ENCODE assay signal across 27 mouse cellular contexts in genomic region chr3:21791983-21792631, GRCm38 (mm10).
A peak's percentile ranks its signal among the peaks of the same experiment; 100 is the strongest.
DNase-seq lines count a peak whose midpoint lies in the region; ATAC-seq and TF ChIP-seq lines count a peak whose summit lies in the region.
"Had no signal": no experiment of that assay in that cellular context is flagged by ENCODE, and none has a peak within 500 bp of the region (broad histone marks: within the 10 kb centered on the region; RNA-seq: fewer than 3 reads in every experiment).

No protein-coding gene starts in this region.

- TF ChIP-seq POLR2A in liver, adult 2 months (IDR thresholded peaks at IDR 0.05; ENCODE audit: extremely low read depth, insufficient read depth, low read length), result no peak

- no peak overlapping the region for H3K4me3 ChIP-seq in liver, adult 2 months (ENCODE audit: insufficient read depth, low read depth, low read length)
- no peak overlapping the region for H3K4me3 ChIP-seq in liver, embryonic 12.5 days
- H3K4me3 ChIP-seq in intestine, embryonic 15.5 days (replicated peaks), result no peak overlapping the region
- no peak overlapping the region for H3K4me3 ChIP-seq in gastrocnemius, adult 2 months
- H3K4me3 ChIP-seq: erythroblast, embryonic 14.5 days; heart, embryonic 13.5 days; limb, embryonic 15.5 days; midbrain, embryonic 15.5 days; neural tube, embryonic 15.5 days; stomach, embryonic 15.5 days had no signal

- H3K4me2 ChIP-seq in liver, embryonic 12.5 days, result no peak overlapping the region
- H3K4me2 ChIP-seq in intestine, embryonic 15.5 days (replicated peaks), result no peak overlapping the region
- H3K4me2 ChIP-seq: heart, embryonic 13.5 days; hindbrain, embryonic 14.5 days; limb, embryonic 15.5 days; lung, embryonic 14.5 days; midbrain, embryonic 15.5 days; neural tube, embryonic 15.5 days; stomach, embryonic 15.5 days had no signal

- no peaks in the 10 kb centered on the region for H3K9me3 ChIP-seq in liver, embryonic 12.5 days (replicated peaks)
- no peaks in the 10 kb centered on the region for H3K9me3 ChIP-seq in intestine, embryonic 15.5 days
- H3K9me3 ChIP-seq: G1E; heart, embryonic 13.5 days; limb, embryonic 15.5 days; midbrain, embryonic 15.5 days; neural tube, embryonic 15.5 days; stomach, embryonic 15.5 days had no signal

- H3K36me3 ChIP-seq in liver, adult 2 months (ENCODE audit: control insufficient read depth, insufficient read depth, low read length), result no peaks in the 10 kb centered on the region
- H3K36me3 ChIP-seq in liver, embryonic 12.5 days, result no peaks in the 10 kb centered on the region
- H3K36me3 ChIP-seq in intestine, embryonic 15.5 days, result no peaks in the 10 kb centered on the region
- H3K36me3 ChIP-seq: G1E; heart, embryonic 13.5 days; limb, embryonic 15.5 days; midbrain, embryonic 15.5 days; neural tube, embryonic 15.5 days; stomach, embryonic 15.5 days had no signal

- 19% methylated on average over 4 of the region's 4 CpGs for WGBS in liver, adult 2 months
- 48% methylated on average over 4 of the region's 4 CpGs for WGBS in liver, embryonic 12.5 days (ENCODE audit: insufficient replicate concordance)
- WGBS in intestine, embryonic 15.5 days, result 61% methylated on average over 4 of the region's 4 CpGs

- H3K27me3 ChIP-seq in liver, adult 2 months (ENCODE audit: control insufficient read depth, insufficient read depth, low read length), result no peaks in the 10 kb centered on the region
- no peaks in the 10 kb centered on the region for H3K27me3 ChIP-seq in liver, embryonic 12.5 days (replicated peaks)
- H3K27me3 ChIP-seq in intestine, embryonic 15.5 days (replicated peaks), result no peaks in the 10 kb centered on the region
- H3K27me3 ChIP-seq: heart, embryonic 13.5 days; limb, embryonic 15.5 days; midbrain, embryonic 15.5 days; neural tube, embryonic 15.5 days; stomach, embryonic 15.5 days had no signal

- H3K9ac ChIP-seq in liver, adult 2 months (ENCODE audit: low read depth, low read length), result no peak overlapping the region
- H3K9ac ChIP-seq in liver, embryonic 12.5 days, result no peak overlapping the region
- H3K9ac ChIP-seq in intestine, embryonic 15.5 days, result no peak overlapping the region
- H3K9ac ChIP-seq: heart, embryonic 13.5 days; hindbrain, embryonic 14.5 days; limb, embryonic 15.5 days; lung, embryonic 14.5 days; midbrain, embryonic 15.5 days; neural tube, embryonic 15.5 days; stomach, embryonic 15.5 days had no signal

- peak overlapping the region; percentile 55; the same call in 1 of the 2 replicates for H3K27ac ChIP-seq in liver, adult 2 months (replicated peaks; ENCODE audit: insufficient read depth, low read depth, low read length)
- H3K27ac ChIP-seq in liver, embryonic 12.5 days, result no peak overlapping the region
- no peak overlapping the region for H3K27ac ChIP-seq in intestine, embryonic 15.5 days
- no peak overlapping the region for H3K27ac ChIP-seq in gastrocnemius, adult 2 months
- H3K27ac ChIP-seq: heart, embryonic 13.5 days; hindbrain, embryonic 14.5 days; limb, embryonic 15.5 days; midbrain, embryonic 15.5 days; neural tube, embryonic 15.5 days; stomach, embryonic 15.5 days had no signal

- peaks cover 6% of the 10 kb centered on the region for H3K4me1 ChIP-seq in liver, adult 2 months (ENCODE audit: control insufficient read depth, insufficient read depth, low read length)
- no peaks in the 10 kb centered on the region for H3K4me1 ChIP-seq in liver, embryonic 12.5 days
- H3K4me1 ChIP-seq in intestine, embryonic 15.5 days (replicated peaks), result no peaks in the 10 kb centered on the region
- H3K4me1 ChIP-seq: heart, embryonic 13.5 days; limb, embryonic 15.5 days; midbrain, embryonic 15.5 days; neural tube, embryonic 15.5 days; stomach, embryonic 15.5 days had no signal

- peak; percentile 45 for DNase-seq in adrenal gland, adult 2 months
- DNase-seq in adrenal gland, adult 18-20 months (ENCODE audit: low spot score in 2 of 2), result no peak
- peak; percentile 95 for DNase-seq in liver, adult 2 months (ENCODE audit: extremely low read depth, low read depth, low spot score)
- peak; percentile 11 for DNase-seq in yolk sac, embryonic 10.5 days (ENCODE audit: low spot score)
- no peak for DNase-seq in gastrocnemius, adult 2 months
- DNase-seq: cerebellum, adult 2 months; cerebellum, postnatal 14 days; heart, postnatal 10 days; layer of hippocampus, postnatal 36 days; left cerebral cortex, postnatal 4 days; lung, embryonic 14.5 days; lung, postnatal 14 days; retina, postnatal 1 day; right cerebral cortex, postnatal 14 days; thymus, postnatal 14 days had no signal

- no peaks in the 10 kb centered on the region for H3K79me2 ChIP-seq in liver, adult 2 months (ENCODE audit: control insufficient read depth, insufficient read depth, low read length)

- intact Hi-C loops in gastrocnemius, adult 2 months (cut with DNase I), result no loop called here

- no peak for TF ChIP-seq CTCF in liver, adult 2 months (IDR thresholded peaks at IDR 0.05; ENCODE audit: low read depth, low read length)
- no peak for TF ChIP-seq CTCF in gastrocnemius, adult 2 months (IDR thresholded peaks at IDR 0.05)

- ATAC-seq in liver, embryonic 12.5 days, result no peak
- ATAC-seq in intestine, embryonic 15.5 days, result peak; percentile 85
- ATAC-seq: forebrain, embryonic 16.5 days; inflammation-experienced regulatory T-cells, adult 6 months; midbrain, embryonic 15.5 days had no signal

Comparison
In these comparisons a context has a peak if more than half of its experiments do, and no peak if none do; other contexts are left out.
1. DNase-seq: peak in adrenal gland, adult 2 months (single experiment), liver, adult 2 months (single experiment) and yolk sac, embryonic 10.5 days (single experiment); none in adrenal gland, adult 18-20 months (0 of 2) and gastrocnemius, adult 2 months (single experiment).